8 mouse cellular contexts compared by ENCODE assay signal in the genomic region with DNA sequence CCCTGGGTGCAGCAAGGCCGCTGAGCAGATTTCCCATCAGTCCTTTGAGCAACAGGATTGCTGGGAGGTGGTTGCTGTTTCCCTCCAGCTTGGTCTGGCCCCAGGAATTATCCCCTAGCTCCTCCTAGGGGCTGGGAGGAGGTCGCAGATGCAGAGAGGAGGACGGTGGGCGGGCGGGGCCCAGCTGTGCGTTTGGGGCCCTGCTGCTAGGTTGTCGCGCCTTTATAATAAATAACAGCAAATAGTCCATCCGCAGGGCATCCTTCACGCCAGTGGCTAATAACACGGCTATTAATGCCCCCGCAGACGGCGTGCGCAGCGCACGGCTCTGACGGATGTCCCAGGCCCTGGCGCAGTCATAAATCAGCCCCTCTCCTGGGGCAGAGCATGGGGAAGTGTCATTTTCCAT. TPM values are rescaled to one million over a fixed set of nuclear protein-coding genes. Genes with fewer than 3 reads are reported as not detected.
DNase-seq lines count a peak whose midpoint lies in the region; ATAC-seq lines count a peak whose summit lies in the region.

No protein-coding gene starts in this region.

- no peaks in the 10 kb centered on the region for H3K9me3 ChIP-seq in heart, embryonic 10.5 days
- no peaks in the 10 kb centered on the region for H3K9me3 ChIP-seq in limb, embryonic 13.5 days
- H3K9me3 ChIP-seq in neural tube, embryonic 14.5 days (ENCODE audit: control insufficient read depth, low read length): no peaks in the 10 kb centered on the region

- H3K4me1 ChIP-seq in heart, embryonic 10.5 days: peaks cover 27% of the 10 kb centered on the region
- H3K4me1 ChIP-seq in limb, embryonic 13.5 days: peaks cover 49% of the 10 kb centered on the region
- H3K4me1 ChIP-seq in neural tube, embryonic 14.5 days (ENCODE audit: control insufficient read depth, insufficient read depth, low read length): peaks cover 44% of the 10 kb centered on the region

- H3K4me3 ChIP-seq in heart, embryonic 10.5 days: 0 out of 2 replicates have a peak overlapping the region, but pooled peaks have one; percentile 20
- peak overlapping the region; percentile 16 for H3K4me3 ChIP-seq in limb, embryonic 13.5 days
- H3K4me3 ChIP-seq in neural tube, embryonic 14.5 days (ENCODE audit: low read depth, low read length): no peak overlapping the region

- peak overlapping the region; percentile 72 for H3K27ac ChIP-seq in heart, embryonic 10.5 days
- peak overlapping the region; percentile 65; the same call in 1 of the 2 replicates for H3K27ac ChIP-seq in limb, embryonic 13.5 days
- H3K27ac ChIP-seq in neural tube, embryonic 14.5 days (ENCODE audit: low read depth, low read length): peak overlapping the region; percentile 48; the same call in 1 of the 2 replicates

- H3K9ac ChIP-seq in limb, embryonic 13.5 days: peak overlapping the region; percentile 54
- peak overlapping the region; percentile 28; the same call in 1 of the 2 replicates for H3K9ac ChIP-seq in neural tube, embryonic 14.5 days (replicated peaks; ENCODE audit: low read depth, low read length)

- 30% methylated on average over 19 of the region's 19 CpGs for WGBS in heart, embryonic 10.5 days
- WGBS in limb, embryonic 13.5 days: 4% methylated on average over 19 of the region's 19 CpGs
- WGBS in neural tube, embryonic 14.5 days: 5% methylated on average over 19 of the region's 19 CpGs

- peak; percentile 38 for DNase-seq in ovary, postnatal 36 days (ENCODE audit: low spot score)
- DNase-seq in ovary, postnatal 14 days (ENCODE audit: low spot score): no peak
- no peak for DNase-seq in heart, embryonic 10.5 days (ENCODE audit: low spot score)
- no peak for DNase-seq in spleen, postnatal 10 days (ENCODE audit: low spot score in 2 of 2)
- no peak for DNase-seq in thymus, postnatal 25 days

- H3K4me2 ChIP-seq in limb, embryonic 13.5 days (replicated peaks): peak overlapping the region; percentile 56
- H3K4me2 ChIP-seq in neural tube, embryonic 14.5 days (ENCODE audit: low read depth, low read length): peak overlapping the region; percentile 27; the same call in 1 of the 2 replicates

- peaks cover 57% of the 10 kb centered on the region for H3K27me3 ChIP-seq in heart, embryonic 10.5 days (ENCODE audit: insufficient read depth, poor library complexity, severe bottlenecking)
- peaks cover 48% of the 10 kb centered on the region for H3K27me3 ChIP-seq in limb, embryonic 13.5 days
- no peaks in the 10 kb centered on the region for H3K27me3 ChIP-seq in neural tube, embryonic 14.5 days (ENCODE audit: control insufficient read depth, insufficient read depth, low read length)

- no peaks in the 10 kb centered on the region for H3K36me3 ChIP-seq in heart, embryonic 10.5 days
- no peaks in the 10 kb centered on the region for H3K36me3 ChIP-seq in limb, embryonic 13.5 days
- H3K36me3 ChIP-seq in neural tube, embryonic 14.5 days (ENCODE audit: control insufficient read depth, insufficient read depth, low read length): no peaks in the 10 kb centered on the region

- peak; percentile 76; the same call in 1 of the 2 replicates for ATAC-seq in limb, embryonic 13.5 days (ENCODE audit: low FRiP score, low read depth)
- ATAC-seq in neural tube, embryonic 14.5 days (ENCODE audit: low read depth): peak; percentile 68
- no peak for ATAC-seq in frontal cortex, adult (ENCODE audit: low TSS enrichment)

RNA-seq across cellular contexts. Expression of a gene that starts 1.5 kb away (rescaled TPM):
- 0.53 and 1.0 TPM in 2 replicates for polyA plus RNA-seq in heart, embryonic 10.5 days (2016; fragmentation: Nextera tagmentation; extraction: Ambion mirVana)
- polyA plus RNA-seq in limb, embryonic 13.5 days (2015; fragmentation: Nextera tagmentation; extraction: Ambion mirVana): 7.7 and 8.1 TPM in 2 replicates
- polyA plus RNA-seq in neural tube, embryonic 14.5 days (2014; fragmentation: Nextera tagmentation; extraction: Ambion mirVana): 11.0 and 13.3 TPM in 2 replicates

RNA-seq across cellular contexts. Expression of a gene that starts 47.4 kb away (rescaled TPM):
- polyA plus RNA-seq in heart, embryonic 10.5 days (2016; fragmentation: Nextera tagmentation; extraction: Ambion mirVana): 8.0 and 12.4 TPM in 2 replicates
- 12.3 and 13.3 TPM in 2 replicates for polyA plus RNA-seq in limb, embryonic 13.5 days (2015; fragmentation: Nextera tagmentation; extraction: Ambion mirVana)
- 4.7 and 5.6 TPM in 2 replicates for polyA plus RNA-seq in neural tube, embryonic 14.5 days (2014; fragmentation: Nextera tagmentation; extraction: Ambion mirVana)
